Mouse (Mus musculus): ENCODE measurements at regions not wholly inside any gene's neighbourhood (a gene's known extent, or its start where the extent isn't known, plus 50 kb on each side); places are given as distances from the start of the nearest gene placed in this dataset.

- H3K27ac ChIP-seq (ENCODE audit: low read length), result no peak overlapping the region
- no peak overlapping the region for H3K9ac ChIP-seq (replicated peaks; ENCODE audit: low read depth, low read length)
- H3K27me3 ChIP-seq (ENCODE audit: control insufficient read depth, insufficient read depth, low read length), result no peaks in the 10 kb centered on the region
- no peak overlapping the region for H3K4me3 ChIP-seq (ENCODE audit: low read depth, low read length)
- ATAC-seq (ENCODE audit: insufficient number of reproducible peaks, insufficient read depth, low FRiP score, low read depth), result no peak
- H3K9me3 ChIP-seq (ENCODE audit: control insufficient read depth, low read depth, low read length), result no peaks in the 10 kb centered on the region
- H3K4me2 ChIP-seq (replicated peaks; ENCODE audit: low read depth, low read length), result no peak overlapping the region
- no peaks in the 10 kb centered on the region for H3K4me1 ChIP-seq (ENCODE audit: control insufficient read depth, insufficient read depth, low read length)
- no peaks in the 10 kb centered on the region for H3K36me3 ChIP-seq (ENCODE audit: control insufficient read depth, insufficient read depth, low read length)
- 81% methylated on average over 4 of the region's 4 CpGs for WGBS
These were observed 543.3 kb downstream of the Grin2a start for GRCm38 (mm10) chr16:9452058-9452457.

GRCm38 (mm10) chr16:9457574-9457973 is 537.8 kb downstream of the Grin2a start:
- H3K27ac ChIP-seq (ENCODE audit: low read length), result no peak overlapping the region
- ATAC-seq (ENCODE audit: insufficient number of reproducible peaks, insufficient read depth, low FRiP score, low read depth), result no peak
- WGBS, result 69% methylated on average over 6 of the region's 6 CpGs
- no peaks in the 10 kb centered on the region for H3K4me1 ChIP-seq (ENCODE audit: control insufficient read depth, insufficient read depth, low read length)
- H3K9me3 ChIP-seq (ENCODE audit: control insufficient read depth, low read depth, low read length), result no peaks in the 10 kb centered on the region
- H3K4me3 ChIP-seq (ENCODE audit: low read depth, low read length), result no peak overlapping the region
- no peaks in the 10 kb centered on the region for H3K27me3 ChIP-seq (ENCODE audit: control insufficient read depth, insufficient read depth, low read length)
- H3K36me3 ChIP-seq (ENCODE audit: control insufficient read depth, insufficient read depth, low read length), result no peaks in the 10 kb centered on the region
- no peak overlapping the region for H3K9ac ChIP-seq (replicated peaks; ENCODE audit: low read depth, low read length)
- no peak overlapping the region for H3K4me2 ChIP-seq (replicated peaks; ENCODE audit: low read depth, low read length)

GRCm38 (mm10) chr16:9462497-9462896 is 532.9 kb downstream of the Grin2a start:
- no peak overlapping the region for H3K9ac ChIP-seq (replicated peaks; ENCODE audit: low read depth, low read length)
- H3K4me3 ChIP-seq (ENCODE audit: low read depth, low read length), result no peak overlapping the region
- H3K36me3 ChIP-seq (ENCODE audit: control insufficient read depth, insufficient read depth, low read length), result no peaks in the 10 kb centered on the region
- no peak overlapping the region for H3K4me2 ChIP-seq (replicated peaks; ENCODE audit: low read depth, low read length)
- no peaks in the 10 kb centered on the region for H3K9me3 ChIP-seq (ENCODE audit: control insufficient read depth, low read depth, low read length)
- H3K27me3 ChIP-seq (ENCODE audit: control insufficient read depth, insufficient read depth, low read length), result no peaks in the 10 kb centered on the region
- H3K4me1 ChIP-seq (ENCODE audit: control insufficient read depth, insufficient read depth, low read length), result no peaks in the 10 kb centered on the region
- no peak overlapping the region for H3K27ac ChIP-seq (ENCODE audit: low read length)
- ATAC-seq (ENCODE audit: insufficient number of reproducible peaks, insufficient read depth, low FRiP score, low read depth), result no peak
- 83% methylated on average over 3 of the region's 3 CpGs for WGBS

- Histone ChIP-seq H3K9me3 (ENCODE audit: control insufficient read depth, low read depth, low read length) (no peaks in the 10 kb centered on the region), H3K27me3 (ENCODE audit: control insufficient read depth, insufficient read depth, low read length) (no peaks in the 10 kb centered on the region), H3K36me3 (ENCODE audit: control insufficient read depth, insufficient read depth, low read length) (no peaks in the 10 kb centered on the region), H3K4me3 (ENCODE audit: low read depth, low read length) (no peak overlapping the region), H3K4me2 (replicated peaks; ENCODE audit: low read depth, low read length) (no peak overlapping the region), H3K27ac (ENCODE audit: low read length) (no peak overlapping the region), H3K4me1 (ENCODE audit: control insufficient read depth, insufficient read depth, low read length) (no peaks in the 10 kb centered on the region), H3K9ac (replicated peaks; ENCODE audit: low read depth, low read length) (no peak overlapping the region)
- no peak for ATAC-seq (ENCODE audit: insufficient number of reproducible peaks, insufficient read depth, low FRiP score, low read depth)
- WGBS, result 69% methylated on average over 4 of the region's 4 CpGs
These were observed 526.0 kb downstream of the Grin2a start for GRCm38 (mm10) chr16:9469394-9469793.

- no peak overlapping the region for H3K4me3 ChIP-seq (ENCODE audit: low read depth, low read length)
- no peak overlapping the region for H3K4me2 ChIP-seq (replicated peaks; ENCODE audit: low read depth, low read length)
- WGBS, result 39% methylated on average over 1 of the region's 1 CpGs
- H3K27me3 ChIP-seq (ENCODE audit: control insufficient read depth, insufficient read depth, low read length), result no peaks in the 10 kb centered on the region
- H3K27ac ChIP-seq (ENCODE audit: low read length), result no peak overlapping the region
- ATAC-seq (ENCODE audit: insufficient number of reproducible peaks, insufficient read depth, low FRiP score, low read depth), result no peak
- H3K36me3 ChIP-seq (ENCODE audit: control insufficient read depth, insufficient read depth, low read length), result no peaks in the 10 kb centered on the region
- no peaks in the 10 kb centered on the region for H3K4me1 ChIP-seq (ENCODE audit: control insufficient read depth, insufficient read depth, low read length)
- no peak overlapping the region for H3K9ac ChIP-seq (replicated peaks; ENCODE audit: low read depth, low read length)
- H3K9me3 ChIP-seq (ENCODE audit: control insufficient read depth, low read depth, low read length), result no peaks in the 10 kb centered on the region
These were observed 510.1 kb downstream of the Grin2a start for GRCm38 (mm10) chr16:9485291-9485690.

- H3K4me1 ChIP-seq (ENCODE audit: control insufficient read depth, insufficient read depth, low read length), result no peaks in the 10 kb centered on the region
- H3K36me3 ChIP-seq (ENCODE audit: control insufficient read depth, insufficient read depth, low read length), result no peaks in the 10 kb centered on the region
- H3K27ac ChIP-seq (ENCODE audit: low read length), result no peak overlapping the region
- no peak overlapping the region for H3K9ac ChIP-seq (replicated peaks; ENCODE audit: low read depth, low read length)
- no peak overlapping the region for H3K4me3 ChIP-seq (ENCODE audit: low read depth, low read length)
- H3K27me3 ChIP-seq (ENCODE audit: control insufficient read depth, insufficient read depth, low read length), result no peaks in the 10 kb centered on the region
- no peak for ATAC-seq (ENCODE audit: insufficient number of reproducible peaks, insufficient read depth, low FRiP score, low read depth)
- 64% methylated on average over 2 of the region's 2 CpGs for WGBS
- no peak overlapping the region for H3K4me2 ChIP-seq (replicated peaks; ENCODE audit: low read depth, low read length)
- no peaks in the 10 kb centered on the region for H3K9me3 ChIP-seq (ENCODE audit: control insufficient read depth, low read depth, low read length)
These were observed 497.1 kb downstream of the Grin2a start for GRCm38 (mm10) chr16:9498301-9498700.

GRCm38 (mm10) chr16:9501713-9502112 is 493.6 kb downstream of the Grin2a start:
- H3K4me3 ChIP-seq (ENCODE audit: low read depth, low read length), result no peak overlapping the region
- no peaks in the 10 kb centered on the region for H3K9me3 ChIP-seq (ENCODE audit: control insufficient read depth, low read depth, low read length)
- no peaks in the 10 kb centered on the region for H3K36me3 ChIP-seq (ENCODE audit: control insufficient read depth, insufficient read depth, low read length)
- 8% methylated on average over 4 of the region's 4 CpGs for WGBS
- peak; percentile 65; the same call in 1 of the 2 replicates for ATAC-seq (ENCODE audit: insufficient number of reproducible peaks, insufficient read depth, low FRiP score, low read depth)
- H3K27ac ChIP-seq (ENCODE audit: low read length), result no peak overlapping the region
- no peaks in the 10 kb centered on the region for H3K4me1 ChIP-seq (ENCODE audit: control insufficient read depth, insufficient read depth, low read length)
- H3K4me2 ChIP-seq (replicated peaks; ENCODE audit: low read depth, low read length), result no peak overlapping the region
- no peaks in the 10 kb centered on the region for H3K27me3 ChIP-seq (ENCODE audit: control insufficient read depth, insufficient read depth, low read length)
- no peak overlapping the region for H3K9ac ChIP-seq (replicated peaks; ENCODE audit: low read depth, low read length)

- 82% methylated on average over 1 of the region's 1 CpGs for WGBS
- ATAC-seq (ENCODE audit: insufficient number of reproducible peaks, insufficient read depth, low FRiP score, low read depth), result no peak
- no peak overlapping the region for H3K4me2 ChIP-seq (replicated peaks; ENCODE audit: low read depth, low read length)
- H3K4me3 ChIP-seq (ENCODE audit: low read depth, low read length), result no peak overlapping the region
- H3K4me1 ChIP-seq (ENCODE audit: control insufficient read depth, insufficient read depth, low read length), result no peaks in the 10 kb centered on the region
- H3K9me3 ChIP-seq (ENCODE audit: control insufficient read depth, low read depth, low read length), result no peaks in the 10 kb centered on the region
- H3K36me3 ChIP-seq (ENCODE audit: control insufficient read depth, insufficient read depth, low read length), result no peaks in the 10 kb centered on the region
- no peak overlapping the region for H3K27ac ChIP-seq (ENCODE audit: low read length)
- H3K9ac ChIP-seq (replicated peaks; ENCODE audit: low read depth, low read length), result no peak overlapping the region
- H3K27me3 ChIP-seq (ENCODE audit: control insufficient read depth, insufficient read depth, low read length), result no peaks in the 10 kb centered on the region
These were observed 485.7 kb downstream of the Grin2a start for GRCm38 (mm10) chr16:9509666-9510065.

GRCm38 (mm10) chr16:9514538-9514937 is 480.8 kb downstream of the Grin2a start:
- WGBS, result 58% methylated on average over 4 of the region's 4 CpGs

More at GRCm38 (mm10) chr16:9514538-9514937, 480.8 kb downstream of the Grin2a start:
- Histone ChIP-seq H3K4me3 (ENCODE audit: low read depth, low read length) (no peak overlapping the region), H3K4me2 (replicated peaks; ENCODE audit: low read depth, low read length) (no peak overlapping the region), H3K27me3 (ENCODE audit: control insufficient read depth, insufficient read depth, low read length) (no peaks in the 10 kb centered on the region), H3K9ac (replicated peaks; ENCODE audit: low read depth, low read length) (no peak overlapping the region), H3K36me3 (ENCODE audit: control insufficient read depth, insufficient read depth, low read length) (no peaks in the 10 kb centered on the region), H3K9me3 (ENCODE audit: control insufficient read depth, low read depth, low read length) (no peaks in the 10 kb centered on the region), H3K27ac (ENCODE audit: low read length) (no peak overlapping the region), H3K4me1 (ENCODE audit: control insufficient read depth, insufficient read depth, low read length) (no peaks in the 10 kb centered on the region)
- no peak for ATAC-seq (ENCODE audit: insufficient number of reproducible peaks, insufficient read depth, low FRiP score, low read depth)

Measured in stomach, embryonic 14.5 days (tissue).